Mouse (Mus musculus) adrenal gland (tissue): ENCODE measurements around the gene Kcnh4.

Experiments used
- intact Hi-C: fragments of 180-260 bp; cut with DNase I; formaldehyde crosslinking; loops from one replicate; pipeline ENCODE4 v1.15.1; 2025

Gene Kcnh4

GRCm38 (mm10) chr11:100767871-100768270 lies 8.1 kb upstream of the Kcnh4 start:
- intact Hi-C loops = no loop called here

GRCm38 (mm10) chr11:100766726-100767125 lies 7.0 kb upstream of the Kcnh4 start:
- intact Hi-C loops = no loop called here

GRCm38 (mm10) chr11:100762831-100763230 lies 3.1 kb upstream of the Kcnh4 start, which contains the start of gene Hcrt:
Hcrt (minus strand) TSS chr11:100762931.
- intact Hi-C loops = loop anchor here (5.0 kb wide), 1 partner anchor 51 kb away; the partner anchor contains the start of genes Hspb9 and Kat2a

GRCm38 (mm10) chr11:100761547-100762045 lies 1.9 kb upstream of the Kcnh4 start:
- intact Hi-C loops = loop anchor here (5.0 kb wide), 1 partner anchor 49 kb away; the partner anchor contains the start of genes Hspb9 and Kat2a

GRCm38 (mm10) chr11:100758707-100759610 lies 783 bp downstream of the Kcnh4 start:
- intact Hi-C loops = no loop called here

GRCm38 (mm10) chr11:100757566-100757965 lies 2.2 kb downstream of the Kcnh4 start:
- intact Hi-C loops = no loop called here

GRCm38 (mm10) chr11:100756476-100756875 lies 3.3 kb downstream of the Kcnh4 start:
- intact Hi-C loops = no loop called here

- intact Hi-C loops = no loop called here
These were observed 5.1 kb downstream of the Kcnh4 start for GRCm38 (mm10) chr11:100754693-100755057.

GRCm38 (mm10) chr11:100754021-100754692 lies 5.6 kb downstream of the Kcnh4 start:
- intact Hi-C loops = no loop called here

GRCm38 (mm10) chr11:100752294-100752693 lies 7.4 kb downstream of the Kcnh4 start:
- intact Hi-C loops = no loop called here

- intact Hi-C loops = no loop called here
These were observed 9.6 kb downstream of the Kcnh4 start for GRCm38 (mm10) chr11:100750127-100750526.

GRCm38 (mm10) chr11:100749469-100749868 lies 10.3 kb downstream of the Kcnh4 start:
- intact Hi-C loops = loop anchor here (5.0 kb wide), 1 partner anchor 37 kb away; the partner anchor contains the start of genes Hspb9 and Kat2a

GRCm38 (mm10) chr11:100748620-100749019 lies 11.1 kb downstream of the Kcnh4 start:
- intact Hi-C loops = loop anchor here (5.0 kb wide), 1 partner anchor 36 kb away; the partner anchor contains the start of genes Hspb9 and Kat2a

- intact Hi-C loops = loop anchor here (5.0 kb wide), 1 partner anchor 35 kb away; the partner anchor contains the start of genes Hspb9 and Kat2a
These were observed 12.6 kb downstream of the Kcnh4 start for GRCm38 (mm10) chr11:100747114-100747513.

- intact Hi-C loops = loop anchor here (5.0 kb wide), 1 partner anchor 34 kb away; the partner anchor contains the start of genes Hspb9 and Kat2a
These were observed 13.2 kb downstream of the Kcnh4 start for GRCm38 (mm10) chr11:100746546-100746945.

GRCm38 (mm10) chr11:100745085-100745484 lies 14.7 kb downstream of the Kcnh4 start:
- intact Hi-C loops = loop anchor here (5.0 kb wide), 1 partner anchor 33 kb away; the partner anchor contains the start of genes Hspb9 and Kat2a

GRCm38 (mm10) chr11:100741348-100741747 lies 18.4 kb downstream of the Kcnh4 start:
- intact Hi-C loops = no loop called here

- intact Hi-C loops = no loop called here
These were observed 21.0 kb downstream of the Kcnh4 start for GRCm38 (mm10) chr11:100738749-100739148.

- intact Hi-C loops = no loop called here
These were observed 21.6 kb downstream of the Kcnh4 start, which contains the start of gene Rab5c for GRCm38 (mm10) chr11:100738066-100738604. Rab5c (minus strand) TSS chr11:100738215.

- intact Hi-C loops = no loop called here
These were observed 22.5 kb downstream of the Kcnh4 start for GRCm38 (mm10) chr11:100737105-100737733.

GRCm38 (mm10) chr11:100736746-100737080 lies 23.0 kb downstream of the Kcnh4 start:
- intact Hi-C loops = no loop called here
